Mouse (Mus musculus) myocyte (in vitro differentiated cells): Measurements from ENCODE around the gene Cacnb3.

Experiments used
- MAX ChIP-seq: IDR thresholded peaks from one replicate; pipeline ENCODE4 v1.6.1; 2011; ENCODE audit warnings: low read depth, mild to moderate bottlenecking, control low read depth
- MYOG ChIP-seq, 3 experiments: IDR thresholded peaks; one replicate each; pipeline ENCODE4 v1.6.1; 2011; ENCODE audit warnings: control low read depth in 2 of 3, low read depth in 2 of 3, mild to moderate bottlenecking in 2 of 3; ENCODE audit not compliant: insufficient read length in 2 of 3, control insufficient read depth in 1 of 3, insufficient read depth in 1 of 3

- TF ChIP-seq MAX (no peak), MYOG (IDR thresholded peaks at IDR 0.05; ENCODE audit: control insufficient read depth in 1 of 3, insufficient read depth in 1 of 3, insufficient read length in 2 of 3, low read depth in 2 of 3) (no peak)
These were observed 43.8 kb downstream of the Cacnb3 start for GRCm38 (mm10) chr15:98674284-98674993.
